Mouse (Mus musculus): Measurements from ENCODE around the gene Rgl2. TPM values are rescaled to one million over a fixed set of nuclear protein-coding genes. Genes with fewer than 3 reads are reported as not detected.
A peak's percentile ranks its signal among the peaks of the same experiment; 100 is the strongest.

Gene Rgl2
- polyA plus RNA-seq, 1 experiment = 90.4 TPM

GRCm38 (mm10) chr17:33920282-33921097, 8.9 kb upstream of the Rgl2 start:
- 0 out of 2 replicates have a peak, but pooled peaks cover 5% of the 10 kb centered on the region for H3K9me3 ChIP-seq
- peaks cover 65% of the 10 kb centered on the region for H3K4me1 ChIP-seq
- H3K27me3 ChIP-seq (replicated peaks) = no peaks in the 10 kb centered on the region
- peak overlapping the region; percentile 93 for H3K4me3 ChIP-seq (replicated peaks)
- no peak for TF ChIP-seq FLI1 (IDR thresholded peaks at IDR 0.05; ENCODE audit: low read length)
- peaks cover 65% of the 10 kb centered on the region for H3K36me3 ChIP-seq (replicated peaks; ENCODE audit: low read length)

GRCm38 (mm10) chr17:33921361-33921760, 8.0 kb upstream of the Rgl2 start:
- TF ChIP-seq GATA1 (IDR thresholded peaks at IDR 0.05; ENCODE audit: borderline replicate concordance, low read length) (no peak), FLI1 (IDR thresholded peaks at IDR 0.05; ENCODE audit: low read length) (no peak)
- H3K4me1 ChIP-seq = peaks cover 70% of the 10 kb centered on the region
- H3K4me3 ChIP-seq (replicated peaks) = peak overlapping the region; percentile 93
- H3K27me3 ChIP-seq (replicated peaks) = no peaks in the 10 kb centered on the region
- 0 out of 2 replicates have a peak, but pooled peaks cover 5% of the 10 kb centered on the region for H3K9me3 ChIP-seq
- peaks cover 73% of the 10 kb centered on the region for H3K36me3 ChIP-seq (replicated peaks; ENCODE audit: low read length)

GRCm38 (mm10) chr17:33924577-33925283, 4.6 kb upstream of the Rgl2 start:
- peaks cover 60% of the 10 kb centered on the region for H3K4me1 ChIP-seq
- H3K9me3 ChIP-seq = no peaks in the 10 kb centered on the region
- H3K4me3 ChIP-seq (replicated peaks) = no peak overlapping the region
- TF ChIP-seq GATA1 (IDR thresholded peaks at IDR 0.05; ENCODE audit: borderline replicate concordance, low read length) = no peak
- TF ChIP-seq FLI1 (IDR thresholded peaks at IDR 0.05; ENCODE audit: low read length) = no peak
- no peaks in the 10 kb centered on the region for H3K27me3 ChIP-seq (replicated peaks)
- peaks cover 76% of the 10 kb centered on the region for H3K36me3 ChIP-seq (replicated peaks; ENCODE audit: low read length)

- TF ChIP-seq FLI1 (IDR thresholded peaks at IDR 0.05; ENCODE audit: low read length) = no peak
- no peak for TF ChIP-seq GATA1 (IDR thresholded peaks at IDR 0.05; ENCODE audit: borderline replicate concordance, low read length)
- Histone ChIP-seq H3K4me3 (replicated peaks) (no peak overlapping the region), H3K36me3 (replicated peaks; ENCODE audit: low read length) (peaks cover 76% of the 10 kb centered on the region), H3K9me3 (no peaks in the 10 kb centered on the region), H3K27me3 (replicated peaks) (no peaks in the 10 kb centered on the region), H3K4me1 (peaks cover 63% of the 10 kb centered on the region)
Measured at GRCm38 (mm10) chr17:33925406-33926116, 3.8 kb upstream of the Rgl2 start.

- Histone ChIP-seq H3K4me3 (replicated peaks) (no peak overlapping the region), H3K4me1 (peaks cover 64% of the 10 kb centered on the region), H3K36me3 (replicated peaks; ENCODE audit: low read length) (peaks cover 72% of the 10 kb centered on the region), H3K9me3 (no peaks in the 10 kb centered on the region), H3K27me3 (replicated peaks) (no peaks in the 10 kb centered on the region)
- TF ChIP-seq FLI1 (IDR thresholded peaks at IDR 0.05; ENCODE audit: low read length) = no peak
- no peak for TF ChIP-seq GATA1 (IDR thresholded peaks at IDR 0.05; ENCODE audit: borderline replicate concordance, low read length)
Measured at GRCm38 (mm10) chr17:33926207-33926932, 3.0 kb upstream of the Rgl2 start.

- peak overlapping the region; percentile 100 for H3K4me3 ChIP-seq (replicated peaks)
- no peaks in the 10 kb centered on the region for H3K27me3 ChIP-seq (replicated peaks)
- no peaks in the 10 kb centered on the region for H3K9me3 ChIP-seq
- H3K36me3 ChIP-seq (replicated peaks; ENCODE audit: low read length) = peaks cover 76% of the 10 kb centered on the region
- TF ChIP-seq FLI1 (IDR thresholded peaks at IDR 0.05; ENCODE audit: low read length) (no peak), GATA1 (IDR thresholded peaks at IDR 0.05; ENCODE audit: borderline replicate concordance, low read length) (no peak)
- peaks cover 60% of the 10 kb centered on the region for H3K4me1 ChIP-seq
Measured at GRCm38 (mm10) chr17:33928251-33928947, 944 bp upstream of the Rgl2 start.

GRCm38 (mm10) chr17:33930280-33931158, 1.2 kb downstream of the Rgl2 start:
- TF ChIP-seq FLI1 (IDR thresholded peaks at IDR 0.05; ENCODE audit: low read length) = no peak
- no peak for TF ChIP-seq GATA1 (IDR thresholded peaks at IDR 0.05; ENCODE audit: borderline replicate concordance, low read length)
- no peaks in the 10 kb centered on the region for H3K27me3 ChIP-seq (replicated peaks)
- H3K9me3 ChIP-seq = no peaks in the 10 kb centered on the region
- H3K4me3 ChIP-seq (replicated peaks) = peak overlapping the region; percentile 100
- H3K36me3 ChIP-seq (replicated peaks; ENCODE audit: low read length) = peaks cover 76% of the 10 kb centered on the region
- H3K4me1 ChIP-seq = peaks cover 57% of the 10 kb centered on the region

GRCm38 (mm10) chr17:33931159-33931866, 2.0 kb downstream of the Rgl2 start:
- Histone ChIP-seq H3K27me3 (replicated peaks) (no peaks in the 10 kb centered on the region), H3K36me3 (replicated peaks; ENCODE audit: low read length) (peaks cover 75% of the 10 kb centered on the region), H3K9me3 (no peaks in the 10 kb centered on the region), H3K4me1 (peaks cover 54% of the 10 kb centered on the region), H3K4me3 (replicated peaks) (peak overlapping the region; percentile 100)
- no peak for TF ChIP-seq FLI1 (IDR thresholded peaks at IDR 0.05; ENCODE audit: low read length)
- no peak for TF ChIP-seq GATA1 (IDR thresholded peaks at IDR 0.05; ENCODE audit: borderline replicate concordance, low read length)
